Mouse (Mus musculus): ENCODE measurements around the gene Dars.

The Dars gene

GRCm38 (mm10) chr1:128416584-128417532 lies at the start of gene Dars:
Gene Dars, minus strand, starts transcription at chr1:128417368.
- peak; percentile 49 for DNase-seq (ENCODE audit: low read depth)

- DNase-seq (ENCODE audit: low read depth): no peak
Measured at GRCm38 (mm10) chr1:128466828-128467227, 49.7 kb upstream of the Dars start.

GRCm38 (mm10) chr1:128463478-128463877 lies 46.3 kb upstream of the Dars start:
- DNase-seq (ENCODE audit: low read depth): no peak

DNA sequence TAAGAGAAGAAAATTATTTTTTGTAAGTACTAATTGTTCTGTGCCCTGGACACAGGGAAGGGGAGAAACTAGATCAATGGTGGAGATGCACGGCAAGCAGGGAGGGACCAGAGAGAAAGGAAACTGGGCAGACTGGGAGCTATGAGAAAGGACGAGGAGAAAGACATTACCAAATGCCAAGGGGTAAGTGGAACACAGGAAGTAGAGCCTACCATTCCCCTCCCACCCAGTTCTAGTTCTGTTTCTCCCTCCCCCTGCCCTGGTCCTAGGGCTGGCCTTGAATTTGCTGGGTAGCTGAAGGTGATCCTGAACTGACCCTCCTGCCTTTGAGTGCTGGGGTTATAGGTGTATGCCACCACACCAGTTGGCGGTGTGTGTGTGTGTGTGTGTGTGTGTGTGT lies 45.2 kb upstream of the Dars start:
- no peak for DNase-seq (ENCODE audit: low read depth)

DNA sequence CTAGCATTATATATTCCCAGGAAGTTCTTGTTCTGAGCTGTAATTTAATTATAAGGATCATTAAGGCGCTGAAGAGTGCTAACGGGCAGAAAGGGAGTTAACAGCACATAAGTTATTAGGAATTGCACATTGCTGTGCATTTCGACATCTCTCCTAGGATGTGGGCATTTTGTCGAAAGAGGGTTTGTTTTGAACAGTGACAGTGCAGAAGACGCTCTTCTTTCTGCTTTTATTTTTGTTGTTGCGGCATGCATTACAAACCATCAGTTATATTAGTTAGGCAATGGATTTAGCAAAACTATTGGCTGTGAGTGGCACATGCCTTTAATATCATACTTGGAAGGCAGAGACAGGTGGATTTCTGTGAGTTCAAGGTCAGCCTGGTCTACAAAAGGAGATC lies 43.6 kb upstream of the Dars start:
- no peak for DNase-seq (ENCODE audit: low read depth)

DNA sequence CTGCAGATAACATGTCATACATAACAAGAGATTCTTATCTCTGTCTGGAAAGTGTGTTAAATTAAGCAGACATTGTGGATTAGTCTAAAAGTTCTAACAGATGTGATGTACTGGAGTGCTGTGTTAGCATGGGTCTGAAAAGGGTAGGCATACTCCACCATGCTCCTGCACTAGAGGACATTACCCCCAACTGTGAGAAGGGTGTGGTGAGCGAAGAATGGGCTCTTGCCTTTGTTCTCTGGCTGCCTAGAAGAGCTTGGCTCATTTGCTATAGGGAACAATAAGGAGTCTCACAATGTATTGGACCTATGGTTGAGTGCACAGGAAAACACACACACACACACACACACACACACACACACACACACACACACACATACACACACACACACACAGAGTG lies 42.3 kb upstream of the Dars start:
- DNase-seq (ENCODE audit: low read depth): no peak

DNA sequence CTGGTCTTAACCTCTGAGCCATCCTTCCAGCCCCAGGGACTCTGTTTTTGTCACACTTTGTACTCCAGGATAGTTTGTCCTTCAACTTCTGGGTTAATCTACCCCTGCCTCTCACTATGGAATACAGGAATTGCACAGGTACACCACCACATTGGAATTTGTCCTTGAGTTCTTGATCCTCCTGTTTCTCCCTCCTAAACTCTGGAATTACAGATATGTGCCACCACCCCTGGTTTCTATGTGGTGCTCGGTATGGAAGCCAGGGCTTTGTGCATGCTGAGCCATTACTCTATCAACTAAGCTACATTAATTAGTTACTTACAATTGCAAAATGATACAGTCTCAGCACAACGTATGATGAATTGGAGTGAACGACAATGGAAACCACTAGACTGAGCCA lies 41.8 kb upstream of the Dars start:
- no peak for DNase-seq (ENCODE audit: low read depth)

DNA sequence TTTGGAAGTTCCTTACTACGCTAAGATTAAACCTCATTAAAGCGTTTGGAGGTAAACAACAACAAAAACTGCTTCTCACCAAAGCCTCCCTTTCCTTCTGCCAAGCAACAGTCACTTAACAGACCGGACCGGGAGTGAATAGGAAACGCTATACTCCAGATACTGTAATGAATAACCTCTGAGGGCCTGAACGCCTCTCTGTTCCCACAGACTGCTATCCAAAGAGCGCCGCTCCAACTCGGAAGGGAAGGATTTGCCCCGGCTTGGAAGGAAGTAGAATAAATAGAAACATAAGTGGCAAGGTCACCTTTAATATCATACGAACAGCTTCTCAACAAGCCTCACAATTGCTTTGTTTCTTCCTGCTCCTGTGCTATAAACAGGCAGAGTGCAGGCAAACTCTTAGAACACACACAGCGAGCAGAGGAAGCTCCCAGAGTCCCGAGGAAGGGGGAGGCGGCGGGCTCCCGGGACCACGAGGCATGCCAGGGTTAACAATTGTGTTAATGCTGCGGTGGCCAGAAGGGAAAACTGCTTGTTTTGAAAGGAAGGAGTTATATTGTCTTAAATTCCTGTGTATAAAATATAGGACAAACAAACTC lies 39.8 kb upstream of the Dars start:
- no peak for DNase-seq (ENCODE audit: low read depth)

- DNase-seq (ENCODE audit: low read depth): no peak
Measured at GRCm38 (mm10) chr1:128456271-128456670, 39.1 kb upstream of the Dars start.

DNA sequence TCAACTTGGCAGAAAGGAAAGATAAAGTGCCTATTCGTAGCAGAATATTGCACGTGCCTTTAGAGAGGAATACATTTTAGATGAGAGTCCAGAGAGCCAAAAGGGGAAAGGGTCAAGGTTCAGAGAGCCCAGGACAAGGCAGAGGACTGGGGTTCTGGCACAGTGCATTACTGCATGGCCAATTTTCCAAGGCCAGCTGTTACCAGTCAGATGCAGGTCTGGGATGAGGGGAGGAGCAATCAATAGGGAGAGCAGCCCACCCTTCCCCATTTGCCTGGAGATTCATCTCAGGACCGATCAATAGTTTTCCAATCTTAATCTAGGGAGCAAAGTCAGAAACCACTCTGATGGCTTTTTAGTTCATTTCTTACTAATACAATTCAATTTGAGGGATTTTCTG lies 35.0 kb upstream of the Dars start:
- DNase-seq (ENCODE audit: low read depth): no peak

- DNase-seq (ENCODE audit: low read depth): no peak
Measured at GRCm38 (mm10) chr1:128451183-128451582, 34.0 kb upstream of the Dars start.

GRCm38 (mm10) chr1:128447206-128447902 lies 30.2 kb upstream of the Dars start:
- DNase-seq (ENCODE audit: low read depth): no peak

DNA sequence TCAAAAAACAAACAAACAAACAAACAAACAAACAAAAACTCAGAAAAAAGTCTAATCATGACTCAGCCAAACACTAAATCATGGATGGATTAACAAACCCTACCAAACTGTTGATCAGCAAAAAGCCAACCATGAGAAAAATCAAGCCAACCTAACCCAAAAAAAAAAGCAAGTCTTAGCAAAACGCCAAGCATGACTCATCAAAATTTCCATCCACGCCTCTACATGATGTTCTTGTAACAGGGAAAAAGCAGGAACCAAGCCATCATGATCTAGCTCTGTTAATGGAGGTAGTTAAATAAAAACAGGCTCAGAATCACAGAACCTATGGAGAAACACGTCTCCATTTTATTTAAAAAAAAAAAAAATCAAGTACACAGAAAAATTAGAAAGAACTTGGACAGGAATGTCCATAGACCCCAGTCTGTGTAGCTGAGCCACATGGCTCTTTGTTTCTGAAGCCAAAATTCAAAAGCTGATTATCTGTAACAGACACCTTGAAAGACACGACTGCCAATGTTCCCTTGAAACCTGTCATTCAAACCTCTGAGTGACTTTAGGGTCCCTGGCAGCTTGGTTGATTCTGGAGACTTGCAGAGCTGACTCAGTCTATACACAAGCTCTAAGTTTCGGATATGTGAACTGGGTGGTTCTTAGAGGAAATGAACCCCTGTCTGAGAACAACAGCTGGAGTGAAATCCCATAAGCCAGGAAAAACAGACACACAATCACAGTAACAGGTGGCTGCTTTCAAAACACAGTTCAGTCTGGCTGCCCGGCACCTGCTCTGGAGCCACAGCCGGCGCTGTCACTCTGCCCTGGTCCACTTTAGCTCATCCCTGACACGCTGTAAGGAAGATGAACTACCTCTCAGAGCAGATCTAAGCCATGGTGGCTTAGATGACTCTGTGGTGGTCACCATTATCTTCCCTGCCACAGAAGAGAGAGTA lies 27.0 kb upstream of the Dars start:
- DNase-seq (ENCODE audit: low read depth): peak; percentile 67

DNA sequence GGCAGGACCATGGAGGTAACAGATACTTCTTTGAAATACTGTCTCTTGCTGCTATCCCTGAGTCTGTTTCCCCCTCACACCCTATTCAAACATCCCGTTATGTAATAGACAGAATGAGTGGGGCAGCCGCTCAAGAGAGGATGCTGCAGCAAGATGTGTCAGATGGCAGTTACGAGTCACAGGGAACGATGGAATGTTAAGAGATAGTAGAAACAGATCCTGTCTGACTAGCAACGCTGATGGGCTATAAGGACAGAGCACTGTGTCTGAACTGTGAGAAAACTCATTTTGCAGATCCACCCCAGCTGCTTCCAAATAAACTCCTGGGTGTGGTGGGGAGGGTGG lies 23.9 kb upstream of the Dars start:
- no peak for DNase-seq (ENCODE audit: low read depth)

DNA sequence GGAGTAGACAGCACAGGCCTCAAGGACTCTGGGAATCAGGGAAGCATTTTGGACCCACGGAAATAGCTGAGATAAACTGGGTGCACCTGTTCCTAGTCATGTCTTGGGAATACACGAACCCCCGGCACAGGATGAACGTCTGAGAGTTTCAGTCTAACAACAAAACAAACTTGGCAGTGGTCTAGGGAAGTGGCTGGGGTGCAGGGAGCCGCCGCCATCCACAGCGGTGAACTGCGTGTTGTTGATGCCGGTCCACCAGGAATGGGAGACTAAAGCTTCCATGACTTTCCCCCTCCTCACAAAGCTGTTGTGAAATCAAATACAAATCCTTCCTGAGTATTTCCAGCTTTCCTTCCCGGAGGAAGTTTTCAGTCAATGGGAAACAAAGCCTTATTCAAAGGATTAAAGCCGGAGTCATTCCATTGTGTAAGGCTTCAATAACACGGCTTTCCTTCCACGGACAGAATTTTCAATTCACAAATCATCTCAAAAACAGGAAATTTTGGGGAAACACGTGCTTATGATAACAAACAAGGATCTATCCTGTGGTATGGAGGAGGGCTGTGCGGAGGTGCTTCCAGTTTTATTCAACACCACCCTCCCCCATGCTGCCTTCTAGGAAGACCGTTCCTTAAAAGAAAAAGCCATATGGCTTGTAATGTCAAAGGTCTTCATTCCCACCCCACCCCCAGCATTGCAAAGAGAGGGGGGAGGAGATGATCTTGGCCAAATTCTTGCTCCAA lies 23.4 kb upstream of the Dars start:
- no peak for DNase-seq (ENCODE audit: low read depth)

DNA sequence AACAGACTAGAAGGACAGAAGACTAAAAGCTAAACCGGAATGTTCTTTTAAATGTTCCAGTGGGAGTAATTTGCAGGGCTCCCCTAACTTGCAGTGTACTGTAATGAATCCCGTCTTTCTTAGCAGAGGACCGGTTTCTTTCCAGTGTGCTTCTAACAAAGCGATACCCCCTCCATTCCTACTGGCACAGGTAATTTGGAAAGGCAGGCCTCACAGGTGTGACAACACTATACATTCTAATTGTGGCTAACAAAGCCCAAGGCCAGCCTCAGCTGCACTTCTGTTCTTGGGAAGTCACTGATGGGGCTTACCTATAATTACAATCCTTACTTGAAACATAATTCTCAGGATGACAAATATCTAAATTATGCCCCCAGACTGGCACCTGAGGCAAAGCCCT lies 22.4 kb upstream of the Dars start:
- DNase-seq (ENCODE audit: low read depth): no peak

DNA sequence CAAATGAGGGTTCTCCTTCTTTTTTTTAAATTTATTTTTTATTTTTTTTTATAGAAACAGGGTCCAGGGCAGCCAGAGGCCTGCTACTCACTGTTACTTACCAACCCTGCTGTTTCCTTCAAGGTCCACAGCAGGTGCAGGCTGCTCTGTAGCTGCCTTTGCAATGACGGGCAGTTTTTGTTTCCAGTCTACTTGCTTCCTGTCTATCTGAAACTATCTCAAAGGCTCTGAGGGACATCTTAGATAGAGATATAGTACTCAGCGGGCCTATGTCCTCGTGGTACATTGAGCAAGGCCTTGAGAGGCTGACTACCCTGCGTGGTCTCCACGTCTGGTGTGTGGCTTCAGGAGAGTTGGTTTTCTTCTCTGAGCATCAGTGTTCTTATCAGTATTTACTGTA lies 21.4 kb upstream of the Dars start:
- DNase-seq (ENCODE audit: low read depth): no peak

DNA sequence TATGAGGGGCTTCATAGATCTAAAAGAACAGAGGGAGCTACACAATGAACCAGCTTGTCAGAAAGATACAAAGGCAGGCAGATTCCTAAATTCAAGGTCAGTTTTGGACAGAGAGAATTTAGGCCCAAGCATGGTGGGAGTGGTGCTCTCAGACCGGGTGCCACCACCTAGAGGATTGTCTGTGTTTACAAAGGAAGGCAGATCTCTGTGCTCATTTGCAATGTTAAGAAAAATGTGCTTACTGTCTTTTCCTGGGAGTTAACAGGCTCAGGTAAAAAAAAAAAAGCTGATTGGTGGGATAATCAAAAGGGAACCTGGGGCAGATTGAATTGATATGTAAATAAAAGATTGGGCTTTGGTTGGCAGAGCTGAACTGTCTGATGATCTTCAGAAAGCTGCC lies 20.1 kb upstream of the Dars start:
- DNase-seq (ENCODE audit: low read depth): no peak

DNA sequence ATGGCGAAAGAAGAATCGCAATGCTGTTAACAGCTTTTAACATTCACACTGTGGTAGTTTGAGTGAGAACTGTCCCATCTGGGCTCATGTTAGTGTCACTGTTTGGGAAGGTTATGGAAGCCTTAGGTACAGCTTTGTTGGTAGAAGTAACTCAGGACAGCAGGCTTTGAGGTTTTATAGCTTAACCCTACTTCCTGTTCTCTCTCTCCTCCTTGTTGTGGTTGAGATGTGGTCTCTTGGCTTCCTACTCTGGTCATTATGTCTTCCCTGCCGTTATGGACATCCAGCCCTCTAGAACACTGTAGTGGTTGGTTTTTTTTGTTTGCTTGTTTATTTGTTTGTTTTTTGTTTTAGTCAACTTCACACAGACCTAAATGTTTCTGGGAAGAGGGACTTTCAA lies 18.8 kb upstream of the Dars start:
- DNase-seq (ENCODE audit: low read depth): no peak

DNA sequence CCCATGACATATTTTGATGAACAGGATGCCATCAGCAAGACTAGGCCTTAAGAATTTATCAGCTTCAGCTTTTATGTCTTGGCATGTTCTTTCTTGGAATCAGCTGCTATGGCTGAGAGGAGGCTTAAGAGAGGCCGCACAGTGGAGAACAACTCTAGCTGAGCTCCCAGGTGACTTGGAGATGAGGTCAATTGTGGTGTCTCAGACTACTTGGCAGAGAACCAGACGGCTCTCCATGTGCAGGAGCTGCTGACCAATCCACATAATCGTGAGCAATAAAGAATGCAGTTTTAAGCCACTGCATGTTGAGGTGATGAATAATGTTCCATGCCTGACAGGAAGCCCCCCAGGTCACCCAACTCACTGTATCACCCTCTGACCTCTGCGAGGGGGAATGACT lies 18.4 kb upstream of the Dars start:
- no peak for DNase-seq (ENCODE audit: low read depth)

DNA sequence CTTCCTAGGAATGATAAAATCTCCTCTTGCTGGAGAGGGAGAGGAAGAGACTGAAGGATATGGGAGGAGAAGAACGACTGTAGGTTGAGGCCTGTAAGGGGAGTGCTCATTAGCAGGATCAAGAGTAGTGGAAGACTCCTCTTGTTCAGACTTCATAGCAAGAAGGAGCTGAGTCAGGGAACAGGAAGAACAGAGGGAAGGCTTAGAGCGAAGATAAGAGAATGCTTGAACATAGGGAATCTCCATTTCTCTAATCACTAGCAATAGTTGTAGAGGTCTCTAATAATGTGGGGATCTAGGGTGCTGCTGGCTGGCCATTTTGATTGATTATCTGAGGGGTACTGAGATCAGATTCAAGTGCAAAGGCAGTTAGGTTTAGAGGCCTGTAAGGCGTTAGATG lies 7.8 kb upstream of the Dars start:
- DNase-seq (ENCODE audit: low read depth): no peak

Measured in fibroblast of lung, adult 2 months (primary cell).